Mouse (Mus musculus) embryonic facial prominence, embryonic 15.5 days (tissue): Measurements from ENCODE around the gene Vmn1r42. TPM values are rescaled to one million over a fixed set of nuclear protein-coding genes. Genes with fewer than 3 reads are reported as not detected.

Source experiments
- polyA plus RNA-seq: library from polyadenylated mRNA; unstranded; fragments of >200 nt; fragmentation: Nextera tagmentation; extraction: Ambion mirVana; gene quantifications from 2 replicates; pipeline ENCODE4 v1.2.1, GENCODE M21; 2015

Gene Vmn1r42
- polyA plus RNA-seq, 1 experiment from 2014 or later = not detected

Other genes with a start within 250 kb of the Vmn1r42 start
- 8.4 and 9.3 TPM in 2 replicates for gene Txnrd3, start 232.4 kb downstream of the Vmn1r42 start, polyA plus RNA-seq
- gene Vmn1r40, start 168.9 kb downstream of the Vmn1r42 start, polyA plus RNA-seq = not detected in 2 replicates
- not detected in 2 replicates for gene Vmn1r41, start 135.6 kb downstream of the Vmn1r42 start, polyA plus RNA-seq
- 0.03 and 0.04 TPM in 2 replicates for gene Vmn1r43, start within 50 bp of the Vmn1r42 start, polyA plus RNA-seq
- not detected in 2 replicates for gene Vmn1r44, start 7.2 kb upstream of the Vmn1r42 start, polyA plus RNA-seq
- not detected in 2 replicates for gene Vmn1r45, start 64.2 kb upstream of the Vmn1r42 start, polyA plus RNA-seq
- gene Vmn1r46, start 92.9 kb upstream of the Vmn1r42 start, polyA plus RNA-seq = not detected in 2 replicates
- gene Vmn1r47, start 139.7 kb upstream of the Vmn1r42 start, polyA plus RNA-seq = not detected in 2 replicates
- not detected in 2 replicates for gene Vmn1r48, start 160.4 kb upstream of the Vmn1r42 start, polyA plus RNA-seq
- gene Vmn1r49, start 202.1 kb upstream of the Vmn1r42 start, polyA plus RNA-seq = not detected in 2 replicates
- gene Vmn1r50, start 225.0 kb upstream of the Vmn1r42 start, polyA plus RNA-seq = not detected in 2 replicates
- gene Vmn1r51, start 246.2 kb upstream of the Vmn1r42 start, polyA plus RNA-seq = 0.05 TPM in 1 of 2 replicates, not detected in the other